Mouse (Mus musculus): ENCODE data around the gene Eif2b3.

- TF ChIP-seq CTCF (IDR thresholded peaks at IDR 0.05; ENCODE audit: low read depth, low read length): no peak
- TF ChIP-seq POLR2A (IDR thresholded peaks at IDR 0.05; ENCODE audit: borderline replicate concordance, low read depth, low read length): no peak
Measured at GRCm38 (mm10) chr4:117120052-117120444, 100.8 kb downstream of the Eif2b3 start.
